Mouse (Mus musculus) heart, postnatal 25 days (tissue): Measurements from ENCODE around the gene Gm11060. TPM values are rescaled to one million over a fixed set of nuclear protein-coding genes. Genes with fewer than 3 reads are reported as not detected.

ENCODE experiments used
- DNase-seq: peaks from one replicate; pipeline ENCODE4 v3.0.0; 2022; ENCODE audit warnings: low spot score
- intact Hi-C: fragments of 180-260 bp; cut with DNase I; formaldehyde crosslinking; loops from one replicate; pipeline ENCODE4 v1.15.1; 2025
- total RNA-seq, 2 experiments: library from RNA; stranded (reverse); gene quantifications; 2 replicates each; pipeline ENCODE4 v1.2.3; 2021

Gene Gm11060
- not detected for total RNA-seq

DNA sequence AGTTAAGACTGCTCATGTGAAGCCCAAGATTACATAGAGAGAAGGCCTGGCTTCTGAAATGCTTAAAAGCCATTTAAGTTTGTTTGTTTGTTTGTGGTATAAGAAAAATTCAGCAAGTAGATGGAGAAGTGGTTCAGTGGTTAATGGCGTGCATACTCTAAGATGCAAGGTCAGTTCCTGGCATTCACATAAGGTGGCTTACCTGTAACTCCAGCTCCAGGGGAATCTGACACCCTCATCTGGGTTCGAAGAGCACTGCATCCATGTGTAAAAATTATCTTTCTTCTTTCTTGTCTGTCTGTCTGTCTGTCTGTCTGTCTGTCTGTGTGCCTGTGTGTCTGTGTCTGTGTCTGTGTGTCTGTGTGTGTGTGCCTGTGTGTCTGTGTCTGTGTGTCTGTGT, at the start of gene Gm11060:
Gene Gm11060 (plus strand): TSS at position 301 of the 400 bp plus-strand sequence.
- intact Hi-C loops = no loop called here
- no peak for DNase-seq

DNA sequence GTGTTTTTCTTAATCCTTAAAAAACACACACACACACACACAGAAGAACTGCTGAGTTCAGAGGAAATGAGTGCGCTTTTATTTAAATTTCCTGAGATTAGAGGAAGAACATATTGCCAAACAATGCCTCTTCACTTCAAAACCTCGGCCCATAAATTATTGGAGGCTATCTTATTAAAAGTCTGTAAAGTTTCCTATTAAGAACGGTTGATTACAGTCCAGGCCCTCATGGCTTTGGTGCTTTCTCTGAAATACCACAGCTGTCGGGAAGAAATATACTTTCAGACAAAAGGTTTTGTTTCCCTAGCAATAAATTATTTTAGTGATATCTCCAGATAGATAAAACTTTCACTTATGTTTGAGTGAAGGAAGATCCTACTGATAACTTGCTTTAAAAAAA, 48.7 kb upstream of the Gm11060 start:
- intact Hi-C loops = no loop called here
- DNase-seq = no peak

DNA sequence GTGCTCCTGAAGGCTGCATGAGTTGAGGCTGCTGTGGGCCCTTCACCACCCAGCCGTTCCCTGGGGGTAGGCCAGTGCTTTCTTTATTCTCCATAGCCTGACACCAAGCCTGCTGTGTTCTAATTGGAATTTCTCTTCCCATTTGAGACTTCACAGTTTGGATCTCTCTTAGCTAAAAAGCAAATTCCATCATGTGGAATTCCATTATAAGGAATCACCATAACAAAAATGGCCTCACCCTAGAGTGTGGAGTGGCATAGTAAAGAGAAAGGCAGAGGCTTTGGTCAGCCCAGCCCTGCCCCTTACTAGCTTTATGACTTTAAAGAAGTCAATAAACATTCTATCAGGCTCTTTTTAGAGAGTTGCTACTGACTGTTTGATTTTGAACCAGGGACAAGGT, 43.5 kb upstream of the Gm11060 start:
- no peak for DNase-seq

DNA sequence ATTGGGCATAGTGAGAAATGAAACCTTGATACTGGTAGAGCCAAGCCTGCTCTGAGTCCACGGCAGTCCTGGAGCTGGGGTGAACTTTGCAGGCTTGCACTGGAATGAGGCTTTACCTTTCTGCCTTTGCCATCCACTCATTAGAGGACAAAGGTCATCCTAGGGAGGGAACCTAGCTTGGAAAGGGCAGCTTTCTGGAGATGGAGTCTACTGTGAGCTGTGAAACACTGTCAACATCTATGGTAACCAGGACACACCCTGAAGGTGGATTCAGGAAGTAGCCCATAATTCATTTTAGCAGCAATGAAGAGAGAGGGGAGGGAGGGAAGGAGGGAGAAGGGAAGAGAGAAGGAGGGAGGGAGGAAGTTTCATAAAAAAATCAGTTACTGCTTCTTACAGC, 36.3 kb upstream of the Gm11060 start:
- DNase-seq = no peak
- intact Hi-C loops = no loop called here

More for the DNA sequence above, 43.5 kb upstream of the Gm11060 start:
- intact Hi-C loops = no loop called here

DNA sequence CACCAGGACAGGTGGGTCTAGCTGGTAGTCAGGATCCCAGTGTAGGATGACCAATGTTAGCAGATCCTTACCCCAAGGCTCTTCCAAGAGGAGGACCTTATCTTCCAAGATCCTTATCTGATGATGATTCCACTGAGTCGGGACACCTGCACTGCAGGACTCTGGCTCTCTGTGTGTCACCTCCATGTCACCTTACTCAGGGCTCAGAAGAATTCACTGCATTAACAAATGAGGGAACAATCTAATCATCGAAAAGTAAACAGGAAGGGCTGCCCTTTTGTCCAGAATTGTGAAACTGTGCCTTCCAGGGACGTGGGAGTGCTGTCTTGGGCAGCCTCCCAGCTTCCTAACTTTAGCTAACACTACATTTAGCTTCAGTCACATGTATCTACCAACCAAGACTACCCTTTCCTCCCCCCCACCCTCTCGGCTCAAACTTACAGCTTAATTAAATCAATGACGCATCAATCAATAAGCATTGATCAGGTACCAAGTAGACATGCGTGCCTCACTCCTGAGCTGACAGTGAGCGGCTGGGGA, 33.2 kb upstream of the Gm11060 start:
- intact Hi-C loops = no loop called here
- no peak for DNase-seq

DNA sequence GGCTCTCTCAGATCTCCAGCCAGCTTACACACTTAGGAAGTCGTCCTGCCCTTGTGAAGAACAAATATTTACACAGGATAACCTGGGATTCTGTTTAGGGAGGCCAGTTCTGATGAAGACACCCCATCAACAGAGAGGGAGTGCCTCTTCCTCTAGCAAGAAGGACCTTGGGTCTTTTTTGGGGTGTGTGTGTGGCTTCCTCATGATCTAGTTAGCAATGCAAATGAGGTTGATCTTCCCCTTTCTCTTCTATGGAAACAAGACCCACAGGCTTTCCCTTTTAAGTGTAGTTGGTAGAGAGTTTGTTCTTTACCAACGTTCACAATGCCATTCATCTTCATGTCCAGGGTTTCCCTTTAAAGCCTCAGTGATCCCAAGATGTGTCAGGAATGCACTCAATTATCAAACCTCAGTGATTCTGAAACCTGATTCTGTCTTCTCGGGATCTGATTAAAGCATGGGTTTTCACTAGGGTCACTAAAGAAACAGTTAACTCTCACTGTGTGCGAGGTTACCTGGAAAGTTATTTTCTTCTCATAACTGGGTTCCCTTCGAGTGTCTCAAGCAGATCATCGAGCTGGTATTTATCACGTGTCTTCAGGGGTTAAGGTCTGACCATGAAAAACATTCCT, 29.0 kb upstream of the Gm11060 start:
- intact Hi-C loops = no loop called here

DNA sequence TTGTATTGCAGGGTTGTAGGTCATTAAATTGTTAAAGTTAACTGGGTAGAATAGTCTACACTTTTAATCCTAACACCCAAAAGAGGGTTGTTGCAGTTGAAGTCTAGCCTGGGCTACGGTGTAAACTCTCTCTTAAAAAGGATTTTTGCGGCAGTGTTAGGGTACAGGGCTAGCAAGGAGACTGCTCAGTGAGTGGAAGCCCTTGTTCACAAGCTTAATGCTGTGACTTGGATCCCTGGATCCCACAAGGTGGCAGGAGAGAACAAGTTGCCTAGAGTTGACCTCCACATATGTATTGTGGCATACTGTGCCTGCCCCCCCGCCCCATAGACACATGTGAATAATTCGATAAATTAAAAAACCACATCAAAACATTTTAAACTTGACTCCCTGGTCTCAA, 19.3 kb upstream of the Gm11060 start:
- no peak for DNase-seq
- intact Hi-C loops = loop anchor here (2.0 to 5.0 kb wide), 2 partner anchors 118 to 160 kb away; no protein-coding TSS in a partner anchor

More for the DNA sequence above, 29.0 kb upstream of the Gm11060 start:
- no peak for DNase-seq

DNA sequence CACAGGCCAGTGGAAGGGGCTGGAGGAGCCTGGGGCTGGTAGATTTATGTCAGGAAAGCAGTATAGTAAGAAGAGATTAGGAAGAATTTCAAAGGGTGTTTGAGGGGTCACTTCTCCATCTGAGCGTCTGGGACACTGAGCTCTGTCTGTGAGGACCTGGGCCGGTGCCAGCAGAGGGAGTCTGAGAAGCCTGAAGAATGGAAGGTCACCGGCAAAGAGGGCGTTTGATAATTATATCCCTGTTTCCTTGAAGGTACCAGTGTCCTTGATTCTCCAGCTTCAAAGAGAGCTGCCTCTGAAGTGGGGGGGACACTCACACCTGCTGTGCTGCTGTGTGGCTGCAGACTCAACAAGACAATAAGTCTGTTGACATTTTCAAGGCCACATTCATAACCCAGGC, 17.6 kb upstream of the Gm11060 start:
- DNase-seq = no peak
- intact Hi-C loops = loop anchor here (5.0 kb wide), 1 partner anchor 158 kb away; no protein-coding TSS in a partner anchor

DNA sequence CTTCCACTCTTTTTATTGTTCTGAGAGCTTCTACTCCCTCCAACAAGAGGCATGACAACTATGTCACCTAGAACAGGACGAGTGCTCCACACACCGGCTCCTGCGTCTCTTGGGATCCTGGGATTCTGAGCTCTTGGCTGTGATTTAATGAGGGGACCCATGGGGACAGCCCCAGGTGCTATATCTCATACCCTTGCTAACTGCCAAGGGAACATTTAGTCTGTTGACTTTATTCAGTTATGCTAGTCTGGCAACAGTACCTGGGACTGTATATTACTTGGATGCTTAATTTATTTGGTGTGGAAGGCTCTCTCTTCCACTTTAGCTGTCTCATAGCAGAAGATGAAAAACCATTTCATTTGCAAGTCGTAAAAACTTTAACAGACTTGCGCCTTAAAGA, 16.0 kb upstream of the Gm11060 start:
- DNase-seq = no peak
- intact Hi-C loops = no loop called here

DNA sequence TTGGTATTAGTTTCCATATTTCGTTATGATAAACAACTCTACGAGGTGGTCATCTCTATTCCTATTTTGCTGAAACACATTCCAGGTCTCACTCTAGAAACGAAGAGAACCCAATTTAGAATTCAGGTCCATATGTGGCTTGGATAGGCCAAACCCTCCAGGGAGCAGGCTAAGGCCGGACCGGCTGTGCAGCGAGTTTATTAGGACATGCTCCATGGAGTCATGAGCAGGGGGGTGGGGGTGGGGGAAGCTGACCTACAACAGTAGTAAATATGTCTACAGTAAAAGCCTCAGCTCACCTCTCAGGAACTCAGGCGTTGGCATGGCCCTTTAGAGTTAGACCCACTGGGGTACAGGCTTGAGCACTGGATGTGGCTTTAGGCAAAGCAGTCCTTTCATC, 14.7 kb upstream of the Gm11060 start:
- intact Hi-C loops = no loop called here
- no peak for DNase-seq

DNA sequence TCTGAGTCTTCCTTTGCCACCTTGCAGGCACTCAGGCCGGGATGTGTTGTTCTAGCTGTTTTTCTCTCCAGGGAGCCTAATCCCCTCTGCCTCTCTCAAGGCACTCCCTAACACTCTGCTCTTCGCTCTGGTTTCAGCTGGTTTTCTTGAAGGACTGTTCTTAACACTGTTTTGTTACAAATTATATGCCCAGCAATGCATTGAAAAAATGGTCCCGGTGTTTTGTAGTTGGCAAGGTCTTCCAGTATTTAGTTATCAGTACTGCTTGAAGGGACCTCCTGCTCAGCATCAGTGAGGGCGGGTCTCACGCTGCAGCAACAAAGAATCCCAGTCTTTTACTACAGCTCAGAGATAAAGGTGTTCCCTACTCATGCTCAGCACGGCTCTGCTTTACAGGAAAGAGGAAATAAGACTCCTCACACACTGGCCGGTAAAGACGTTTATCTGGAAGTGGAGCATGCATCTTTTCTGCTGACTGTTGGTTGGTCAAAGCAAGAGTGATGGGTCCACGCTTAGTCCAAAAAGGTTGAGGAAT, 9.5 kb upstream of the Gm11060 start:
- intact Hi-C loops = no loop called here

DNA sequence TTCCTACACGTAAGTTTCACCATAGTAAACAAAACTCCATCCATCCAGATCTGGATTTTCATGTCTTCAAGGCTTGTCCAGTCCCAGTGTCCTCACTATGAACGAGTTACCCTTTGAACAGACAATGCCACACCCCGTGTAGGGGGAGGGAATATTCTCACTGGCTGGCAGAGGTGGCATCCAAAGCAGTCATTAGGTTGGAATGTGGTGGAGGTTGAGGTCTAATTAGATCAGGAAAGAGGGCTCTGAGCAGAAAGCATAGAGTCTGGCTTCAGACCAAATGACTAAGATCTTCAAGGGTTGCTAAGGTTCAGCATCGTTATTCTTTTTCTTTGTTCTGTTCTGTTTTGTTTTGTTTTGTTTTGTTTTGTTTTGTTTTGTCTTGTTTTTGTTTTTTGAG, 7.8 kb upstream of the Gm11060 start:
- intact Hi-C loops = no loop called here
- DNase-seq = no peak

More for the DNA sequence above, 9.5 kb upstream of the Gm11060 start:
- DNase-seq = no peak

DNA sequence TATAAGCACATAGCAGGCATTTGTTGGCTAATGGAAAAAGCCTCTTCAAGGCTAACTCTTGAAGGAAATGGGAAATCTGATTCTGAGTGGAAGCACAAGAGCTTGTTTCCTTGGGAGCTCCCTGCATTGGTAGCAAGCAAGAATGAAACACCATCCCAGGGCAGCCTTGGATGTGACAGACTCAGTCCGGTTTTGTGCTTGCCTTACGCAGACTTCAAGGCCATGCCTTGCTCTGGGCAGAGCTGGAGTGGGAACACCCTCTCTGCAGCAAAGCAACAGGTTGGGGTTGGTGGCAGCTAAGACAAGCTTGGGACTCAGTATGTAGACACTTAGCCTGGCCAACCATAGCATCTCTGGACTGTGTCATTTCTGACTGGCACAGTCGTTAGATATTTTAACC, 5.7 kb upstream of the Gm11060 start:
- DNase-seq = no peak
- intact Hi-C loops = no loop called here

DNA sequence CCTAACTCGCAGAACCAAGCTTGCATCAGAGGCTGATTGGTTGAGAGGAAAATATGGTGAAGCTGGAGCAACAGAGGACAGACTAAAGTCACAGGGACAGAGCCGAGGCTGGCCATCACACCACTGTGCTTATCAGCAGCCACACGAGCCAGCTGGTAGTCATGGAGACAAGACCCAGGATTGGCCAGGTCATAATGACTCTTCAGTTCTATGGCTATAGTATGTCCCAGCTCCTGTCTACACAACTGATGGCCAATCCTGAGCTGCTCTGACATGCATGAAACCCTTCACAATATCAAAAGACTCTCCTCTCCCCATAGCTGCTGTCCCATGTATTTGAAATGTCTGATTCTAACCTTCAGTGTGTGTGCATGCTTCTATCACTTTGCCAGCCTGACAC, 3.8 kb upstream of the Gm11060 start:
- no peak for DNase-seq
- intact Hi-C loops = no loop called here

DNA sequence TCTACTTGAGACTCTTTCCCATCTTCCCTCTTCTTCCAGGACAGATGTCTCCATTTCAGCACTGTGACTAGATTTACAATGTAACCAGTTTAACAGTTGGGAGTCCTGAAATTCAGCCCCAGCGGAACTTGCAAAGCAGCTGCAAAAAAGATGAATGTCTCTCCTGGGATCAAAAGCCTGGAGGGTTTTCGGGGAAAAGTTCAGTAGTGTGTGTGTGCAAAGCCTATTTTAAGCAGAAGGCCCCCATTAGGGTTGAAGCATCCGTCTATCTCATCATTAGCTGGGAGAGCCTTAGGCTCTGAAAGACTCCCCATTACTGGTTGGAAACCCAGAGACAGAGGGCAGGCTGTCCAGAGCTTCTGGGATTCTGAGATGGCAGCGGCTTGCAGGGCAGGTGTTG, 2.7 kb upstream of the Gm11060 start:
- DNase-seq = no peak
- intact Hi-C loops = no loop called here

DNA sequence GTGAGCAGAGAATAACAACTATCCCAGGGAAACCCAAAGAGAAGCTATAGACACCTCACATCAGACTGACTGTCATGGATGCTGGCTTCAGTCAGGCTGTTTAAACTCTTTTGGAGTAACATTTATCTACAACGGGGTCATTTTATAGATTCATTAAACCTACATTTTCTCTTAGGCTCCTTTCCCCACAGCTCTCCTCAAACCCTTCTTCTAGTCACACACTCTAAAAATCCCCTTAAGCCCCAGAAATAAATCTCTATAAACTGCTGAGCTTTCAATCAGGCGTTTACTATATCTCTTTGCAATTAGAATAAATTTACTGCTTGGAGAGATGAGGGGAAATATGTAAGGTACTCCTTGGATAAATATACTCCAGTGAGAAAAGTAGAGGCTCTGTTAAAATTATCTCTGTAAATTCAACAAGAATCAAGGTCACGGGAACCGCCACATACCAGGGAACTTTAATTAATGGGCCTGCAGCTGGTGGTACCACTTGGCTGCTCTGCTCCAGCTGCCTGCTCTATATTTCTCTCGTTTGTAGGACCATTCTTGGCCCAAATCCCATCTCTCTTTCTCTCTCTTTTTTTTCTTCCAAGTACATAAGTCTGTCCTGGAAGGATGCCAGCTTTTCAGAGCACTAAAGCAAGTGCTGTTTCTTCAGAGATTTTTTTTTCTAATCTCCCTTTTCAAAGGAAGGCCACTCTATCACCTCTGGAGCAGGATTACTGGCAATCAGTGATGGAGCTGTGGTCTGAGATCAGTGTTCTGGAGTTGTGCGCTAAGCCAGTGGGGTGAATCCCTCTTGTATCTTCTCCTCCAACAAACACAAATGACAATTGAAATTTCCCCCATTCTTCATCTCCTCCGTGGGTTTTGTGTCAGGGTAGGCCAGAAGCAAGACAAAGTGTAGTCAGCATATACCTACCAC, 2.0 kb upstream of the Gm11060 start:
- intact Hi-C loops = no loop called here
- DNase-seq = no peak

DNA sequence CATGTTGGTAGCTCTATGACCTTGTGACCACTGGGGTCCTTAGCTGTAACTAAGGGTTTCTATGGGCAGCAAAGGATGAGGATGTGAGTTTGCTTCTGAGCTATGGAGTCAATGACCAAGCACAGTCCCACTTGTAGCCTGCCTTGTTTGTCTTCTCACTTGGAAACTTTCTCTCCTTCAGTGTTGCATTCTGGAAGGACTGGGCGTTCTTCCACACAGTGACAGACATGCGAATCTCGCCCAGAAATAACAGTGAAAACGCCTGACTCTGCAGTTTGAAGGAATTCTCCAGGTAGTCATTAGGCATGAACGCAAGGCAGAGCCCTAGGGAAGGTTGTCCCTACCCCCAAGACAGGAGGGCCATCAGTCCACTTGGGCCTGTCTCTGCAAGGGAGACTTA, 827 bp upstream of the Gm11060 start:
- intact Hi-C loops = no loop called here
- DNase-seq = no peak

DNA sequence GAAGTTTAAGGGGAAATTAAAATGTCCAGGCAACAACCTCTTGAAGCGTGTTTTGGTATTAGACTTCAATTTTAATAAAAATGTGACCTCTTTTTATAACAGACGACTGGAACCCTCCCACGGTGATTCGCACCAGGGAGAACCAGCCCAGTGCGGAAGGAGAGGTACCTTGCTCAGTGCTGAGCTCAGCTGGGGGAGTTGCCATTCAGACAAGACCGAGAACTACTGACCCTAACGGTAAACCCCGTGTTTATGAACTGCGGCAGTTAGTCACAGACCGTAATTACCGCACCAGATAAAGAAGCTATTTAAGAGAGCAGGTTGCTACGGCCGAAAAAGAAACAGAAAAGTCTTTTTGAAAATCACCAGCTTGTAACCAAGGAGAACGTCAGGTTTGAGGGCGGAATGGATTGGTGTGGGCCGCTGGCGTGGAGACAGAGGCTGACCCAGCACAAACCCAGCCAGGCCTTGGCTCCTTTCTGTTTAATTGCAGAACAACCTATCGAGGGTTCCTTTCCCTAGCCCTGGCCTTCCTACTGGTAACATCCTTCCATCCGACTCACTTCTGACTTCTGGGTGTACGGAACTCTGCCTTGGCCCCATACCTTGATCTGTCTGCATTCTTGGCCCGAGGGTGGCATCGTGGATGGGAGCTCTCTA, 5.6 kb downstream of the Gm11060 start:
- intact Hi-C loops = no loop called here

DNA sequence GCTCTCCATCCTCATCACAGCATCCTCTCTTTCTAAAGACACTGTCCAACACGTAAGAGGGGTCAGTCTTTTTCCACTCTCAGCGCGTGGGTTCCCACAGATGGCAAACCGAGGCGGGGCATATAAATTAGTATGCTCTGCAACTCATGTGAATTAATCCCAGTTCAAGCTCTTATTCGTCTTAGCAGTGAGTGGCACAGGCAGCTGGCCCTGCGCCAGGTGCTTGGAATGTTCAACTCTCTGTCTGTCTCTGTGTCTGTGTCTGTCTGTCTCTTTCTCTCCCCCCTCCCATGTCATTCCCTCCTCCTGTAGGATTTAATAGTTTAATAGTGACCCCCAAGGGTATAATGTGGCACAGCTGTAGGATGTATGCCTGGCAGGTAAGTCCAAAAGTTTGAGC, 7.6 kb downstream of the Gm11060 start:
- no peak for DNase-seq
- intact Hi-C loops = no loop called here

More for the DNA sequence above, 5.6 kb downstream of the Gm11060 start:
- no peak for DNase-seq

DNA sequence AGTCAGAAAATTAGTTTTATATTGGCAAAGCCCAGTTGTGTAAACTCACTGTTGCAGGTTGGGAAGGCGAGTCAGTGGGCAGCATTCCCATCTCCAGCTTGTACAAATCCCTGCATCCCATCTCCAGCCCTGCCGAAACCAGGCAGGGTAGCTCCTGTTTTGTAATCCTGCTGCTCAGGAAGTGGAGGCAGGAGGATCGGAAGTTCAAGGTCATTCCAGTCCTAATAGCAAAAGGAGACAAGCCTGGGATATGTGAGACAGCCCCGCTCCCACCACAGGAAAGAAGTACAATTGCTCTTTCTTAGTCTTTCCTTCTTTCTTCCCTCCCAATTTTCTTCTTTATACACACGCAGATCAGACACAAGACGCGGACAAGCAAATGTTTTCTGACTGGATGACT, 8.7 kb downstream of the Gm11060 start:
- DNase-seq = no peak
- intact Hi-C loops = loop anchor here (10.0 kb wide), 1 partner anchor 124 kb away; the partner anchor contains the start of gene Them7
